Mouse (Mus musculus) lung, embryonic 16.5 days (tissue): ENCODE data around the gene Olfr417. TPM values are rescaled to one million over a fixed set of nuclear protein-coding genes. Genes with fewer than 3 reads are reported as not detected.
"Not testable (repeated sequence)": the region's sequence is repeated elsewhere in the genome, so short reads cannot be mapped to it uniquely, and the experiment has no call there.

ENCODE experiments used
- ATAC-seq: fragments of 200-750 bp; cut with Nextera tagmentation; 2 replicates; pipeline ENCODE4 v1.8.0; 2017; ENCODE audit warnings: low read depth, mild to moderate bottlenecking, moderate library complexity
- H3K27ac ChIP-seq: fragments of 300-500 bp; sonication (generic); 2 replicates; pipeline ENCODE4 v1.5.1; 2014; ENCODE audit warnings: mild to moderate bottlenecking, control low read depth, low read length
- H3K27me3 ChIP-seq: fragments of 300-500 bp; sonication (generic); 2 replicates; pipeline ENCODE4 v1.6.1; 2014; ENCODE audit warnings: low read depth, low read length, mixed read lengths; ENCODE audit not compliant: control insufficient read depth, insufficient read depth
- H3K36me3 ChIP-seq: fragments of 300-500 bp; sonication (generic); 2 replicates; pipeline ENCODE4 v1.6.1; 2014; ENCODE audit warnings: low read length; ENCODE audit not compliant: control insufficient read depth, insufficient read depth
- H3K4me1 ChIP-seq: fragments of 300-500 bp; sonication (generic); replicated peaks from 2 replicates; pipeline ENCODE4 v1.6.1; 2014; ENCODE audit warnings: low read length, mixed read lengths; ENCODE audit not compliant: control insufficient read depth, insufficient read depth
- H3K4me2 ChIP-seq: fragments of 300-500 bp; sonication (generic); 2 replicates; pipeline ENCODE4 v1.6.1; 2014; ENCODE audit warnings: low read depth, low read length, control low read depth
- H3K4me3 ChIP-seq: fragments of 300-500 bp; sonication (generic); 2 replicates; pipeline ENCODE4 v1.5.1; 2014; ENCODE audit warnings: mild to moderate bottlenecking, low read length, control low read depth
- H3K9ac ChIP-seq: fragments of 300-500 bp; sonication (generic); 2 replicates; pipeline ENCODE4 v1.6.1; 2014; ENCODE audit warnings: low read length, control low read depth
- H3K9me3 ChIP-seq: fragments of 300-500 bp; sonication (generic); 2 replicates; pipeline ENCODE4 v1.6.1; 2016; ENCODE audit warnings: low read length; ENCODE audit not compliant: control insufficient read depth
- WGBS: fragments of 180-500 bp; shearing (Covaris S2); extraction: QIAGEN DNeasy Blood & Tissue Kit; methylation state at CpG from one replicate; pipeline ENCODE4 v1.1.7; 2014; 5-methylcytosine and 5-hydroxymethylcytosine counted together
- polyA plus RNA-seq: library from polyadenylated mRNA; unstranded; fragments of >200 nt; fragmentation: Nextera tagmentation; extraction: Ambion mirVana; gene quantifications from 2 replicates; pipeline ENCODE4 v1.2.1, GENCODE M21; 2015

Gene Olfr417
- not detected in 2 replicates for polyA plus RNA-seq

DNA sequence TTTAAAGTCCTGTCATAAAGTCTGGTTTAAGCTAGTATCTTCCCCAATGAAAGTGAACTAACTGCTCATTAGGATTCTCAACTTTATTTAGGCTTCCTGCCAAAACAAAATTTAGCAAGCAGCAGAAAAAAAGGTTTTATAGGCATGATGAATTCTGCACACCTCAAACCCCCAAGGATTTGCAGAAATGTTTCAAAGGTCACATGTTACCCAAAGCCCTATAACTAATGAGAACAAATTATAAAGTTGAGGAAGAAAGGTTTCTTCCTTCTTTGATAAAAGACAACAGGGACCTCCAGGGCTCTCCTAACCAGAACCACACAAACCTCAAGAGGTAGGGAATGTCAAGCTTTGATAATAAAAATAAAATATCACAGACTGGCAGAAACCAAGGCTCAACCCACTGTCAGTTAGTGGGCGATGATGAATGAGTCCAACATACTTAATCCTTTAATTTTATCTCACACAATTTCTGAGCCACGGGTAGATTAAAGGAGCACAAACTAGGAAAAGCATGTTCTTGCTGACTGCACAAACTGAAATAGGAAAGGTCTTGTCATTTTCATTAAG is at the start of gene Olfr417:
Gene Olfr417 (plus strand): TSS at position 241 of the 570 bp plus-strand sequence.
- no peak for ATAC-seq
- 67% methylated on average over 2 of the region's 2 CpGs for WGBS
- Histone ChIP-seq H3K9ac (no peak within 1 kb of the TSS), H3K9me3 (no peaks in the 10 kb centered on the region), H3K27ac (no peak within 1 kb of the TSS), H3K4me3 (no peak within 1 kb of the TSS), H3K27me3 (no peaks in the 10 kb centered on the region), H3K4me1 (no peaks in the 10 kb centered on the region), H3K4me2 (no peak within 1 kb of the TSS), H3K36me3 (no peaks in the 10 kb centered on the region)

DNA sequence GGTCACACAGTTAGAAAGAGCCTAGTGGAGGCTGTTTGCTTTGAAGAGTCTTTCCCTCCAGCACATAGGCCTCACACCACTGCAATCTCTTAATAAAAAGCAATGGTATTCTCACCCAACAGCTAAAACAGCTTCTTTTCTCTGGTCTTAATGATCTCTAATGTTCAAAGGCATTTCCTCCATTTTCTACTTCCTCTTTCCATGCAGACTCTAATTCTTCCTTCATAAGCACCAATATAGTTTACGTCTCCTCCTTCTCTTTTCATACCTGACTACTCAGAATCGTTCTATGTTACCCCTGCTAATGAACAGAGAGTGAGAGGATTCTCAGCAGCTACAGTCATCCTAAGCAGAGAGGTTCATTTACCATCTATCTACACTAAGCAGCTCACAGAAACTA is 47.6 kb upstream of the Olfr417 start:
- 70% methylated on average over 2 of the region's 2 CpGs for WGBS
- no peak overlapping the region for H3K9ac ChIP-seq
- no peaks in the 10 kb centered on the region for H3K4me1 ChIP-seq
- no peaks in the 10 kb centered on the region for H3K9me3 ChIP-seq
- no peaks in the 10 kb centered on the region for H3K27me3 ChIP-seq
- H3K4me2 ChIP-seq, result no peak overlapping the region
- no peak overlapping the region for H3K4me3 ChIP-seq
- no peak for ATAC-seq
- H3K36me3 ChIP-seq, result no peaks in the 10 kb centered on the region
- no peak overlapping the region for H3K27ac ChIP-seq

DNA sequence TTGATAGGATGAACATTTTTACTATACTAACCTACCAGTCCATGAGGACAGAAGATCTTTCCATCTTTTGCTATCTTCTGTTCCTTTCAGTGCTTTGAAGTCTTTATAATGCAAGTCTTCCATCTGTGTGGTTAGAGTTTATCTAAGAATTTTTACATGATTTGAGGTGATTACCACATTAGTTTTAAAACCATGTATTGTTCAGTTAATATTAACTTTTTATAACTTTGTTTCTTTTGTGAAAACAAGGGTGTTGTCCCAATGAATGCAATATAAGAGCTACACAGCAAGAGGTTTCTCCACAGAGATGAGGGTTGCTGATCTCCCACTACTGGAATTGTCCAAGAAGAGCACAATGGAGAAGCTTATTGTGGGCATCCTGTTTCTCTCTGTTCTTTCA is 34.7 kb upstream of the Olfr417 start, which contains the start of gene Mptx1:
Gene Mptx1 (plus strand): TSS at position 301 of the 400 bp plus-strand sequence.
- ATAC-seq, result no peak
- Histone ChIP-seq H3K27ac (no peak within 1 kb of the TSS), H3K9ac (no peak within 1 kb of the TSS), H3K4me1 (no peaks in the 10 kb centered on the region), H3K36me3 (no peaks in the 10 kb centered on the region), H3K4me3 (no peak within 1 kb of the TSS), H3K9me3 (no peaks in the 10 kb centered on the region), H3K4me2 (no peak within 1 kb of the TSS), H3K27me3 (no peaks in the 10 kb centered on the region)

DNA sequence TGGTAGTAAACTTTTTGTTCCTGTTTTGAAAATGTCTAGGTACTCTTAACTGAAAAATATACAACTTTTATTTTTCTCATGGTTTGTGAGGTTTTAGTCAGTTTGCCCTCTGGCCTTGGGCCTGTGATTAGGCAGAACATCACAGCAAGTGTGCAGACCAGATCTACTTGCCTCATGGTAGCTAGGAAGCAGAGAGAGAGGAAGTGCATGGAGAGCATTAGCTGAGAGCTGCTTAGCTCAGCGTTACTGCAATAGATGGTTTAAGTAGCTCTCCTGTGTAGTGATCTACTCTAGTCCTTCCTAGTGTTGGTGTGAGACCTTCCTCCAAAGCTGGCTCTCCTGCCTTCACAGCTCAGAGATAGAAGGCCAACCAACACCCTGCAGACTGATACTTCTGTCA is 11.3 kb upstream of the Olfr417 start:
- 64% methylated on average over 1 of the region's 1 CpGs for WGBS
- not testable (repeated sequence) for H3K4me2 ChIP-seq, H3K27ac ChIP-seq, H3K4me1 ChIP-seq, H3K9me3 ChIP-seq, H3K36me3 ChIP-seq, H3K27me3 ChIP-seq, ATAC-seq, H3K4me3 ChIP-seq, H3K9ac ChIP-seq

DNA sequence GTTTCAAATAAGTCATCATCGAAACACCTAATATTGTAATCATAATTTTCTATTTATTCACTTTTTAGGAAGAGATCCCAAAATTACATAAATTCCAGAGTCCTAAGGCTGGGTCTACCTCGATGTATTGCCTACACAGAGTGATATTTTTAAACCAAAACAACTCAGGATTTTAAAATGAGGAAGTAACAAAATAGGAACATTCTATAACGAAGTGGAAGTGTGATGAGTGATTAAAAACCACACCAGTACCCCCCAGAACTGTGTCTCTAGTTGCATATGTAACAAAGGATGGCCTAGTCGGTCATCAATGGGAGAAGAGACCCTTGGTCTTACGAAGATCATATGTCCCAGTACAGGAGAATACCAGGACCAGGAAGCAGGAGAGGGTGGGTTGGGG is 10.3 kb upstream of the Olfr417 start:
- Histone ChIP-seq H3K36me3 (no peaks in the 10 kb centered on the region), H3K4me2 (no peak overlapping the region), H3K27me3 (no peaks in the 10 kb centered on the region), H3K27ac (no peak overlapping the region), H3K9me3 (no peaks in the 10 kb centered on the region), H3K4me1 (no peaks in the 10 kb centered on the region), H3K9ac (no peak overlapping the region), H3K4me3 (no peak overlapping the region)
- ATAC-seq, result no peak
- 65% methylated on average over 5 of the region's 5 CpGs for WGBS

DNA sequence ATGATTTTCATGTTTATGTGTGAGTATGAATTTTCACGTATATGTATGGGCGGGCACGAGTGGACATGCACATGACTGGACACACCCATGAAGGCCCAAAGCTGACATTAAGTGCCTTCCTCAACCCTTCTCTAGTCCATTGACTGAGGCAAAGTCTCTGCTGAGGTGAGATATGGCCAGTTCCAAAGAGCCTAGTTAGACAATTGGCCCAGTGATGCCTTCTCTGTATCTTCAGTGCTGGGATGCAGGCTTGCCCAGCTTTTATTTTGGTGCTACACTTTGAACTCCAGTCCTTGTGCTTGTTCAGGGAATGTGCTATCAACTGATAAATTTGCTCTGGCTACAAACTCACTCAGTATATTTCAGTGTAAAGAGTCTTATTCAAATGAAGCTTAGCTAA is 8.9 kb downstream of the Olfr417 start:
- H3K4me1 ChIP-seq, result no peaks in the 10 kb centered on the region
- no peak overlapping the region for H3K9ac ChIP-seq
- no peaks in the 10 kb centered on the region for H3K27me3 ChIP-seq
- no peaks in the 10 kb centered on the region for H3K36me3 ChIP-seq
- no peaks in the 10 kb centered on the region for H3K9me3 ChIP-seq
- no peak overlapping the region for H3K4me2 ChIP-seq
- H3K27ac ChIP-seq, result no peak overlapping the region
- no peak for ATAC-seq
- 77% methylated on average over 3 of the region's 3 CpGs for WGBS
- H3K4me3 ChIP-seq, result no peak overlapping the region

DNA sequence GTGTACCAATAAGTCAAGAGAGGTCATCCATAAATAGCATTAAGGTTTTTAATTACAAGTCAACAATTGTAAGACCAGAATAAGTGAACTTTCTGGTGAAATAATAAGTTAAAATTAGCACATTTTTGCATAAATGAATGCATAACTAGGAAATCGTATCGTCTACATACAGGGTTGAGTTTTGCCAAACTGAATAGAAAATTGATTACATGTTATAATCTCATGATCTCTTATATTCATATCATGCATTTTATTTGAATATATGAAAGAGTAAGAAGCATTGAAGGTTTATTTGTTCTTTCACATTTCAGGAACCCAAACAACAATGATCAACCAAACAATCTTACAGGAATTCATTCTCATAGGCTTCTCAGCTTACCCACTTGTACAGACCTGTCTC is 25.8 kb downstream of the Olfr417 start, which contains the start of gene Olfr248:
Gene Olfr248 (plus strand): TSS at position 301 of the 400 bp plus-strand sequence.
- no peak within 1 kb of the TSS for H3K9ac ChIP-seq
- WGBS, result 95% methylated on average over 2 of the region's 2 CpGs
- no peak for ATAC-seq

DNA sequence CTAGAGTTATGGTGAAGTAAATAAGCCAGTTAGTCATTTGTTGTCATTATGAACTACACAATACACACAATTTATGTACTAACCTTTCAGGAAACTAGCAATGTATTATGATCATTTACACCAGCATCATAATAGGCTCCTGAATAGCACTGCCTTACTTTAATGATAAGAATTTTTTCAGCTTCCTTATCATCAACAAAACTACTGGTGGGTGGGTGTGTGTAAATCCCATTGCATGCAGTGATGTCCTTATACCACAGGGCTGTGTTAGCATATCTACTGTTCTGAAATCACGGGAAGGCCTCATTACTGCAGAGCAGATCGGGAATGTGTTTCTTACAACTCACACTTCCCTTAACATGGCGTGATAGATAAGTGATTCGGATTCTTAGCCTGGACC is 58.0 kb downstream of the Olfr417 start:
- 60% methylated on average over 4 of the region's 4 CpGs for WGBS
- H3K4me1 ChIP-seq, result no peaks in the 10 kb centered on the region
- ATAC-seq, result no peak

More for the DNA sequence above, 25.8 kb downstream of the Olfr417 start, which contains the start of gene Olfr248:
- Histone ChIP-seq H3K27ac (no peak within 1 kb of the TSS), H3K9me3 (no peaks in the 10 kb centered on the region), H3K36me3 (no peaks in the 10 kb centered on the region), H3K4me3 (no peak within 1 kb of the TSS), H3K27me3 (no peaks in the 10 kb centered on the region), H3K4me1 (no peaks in the 10 kb centered on the region), H3K4me2 (no peak within 1 kb of the TSS)

DNA sequence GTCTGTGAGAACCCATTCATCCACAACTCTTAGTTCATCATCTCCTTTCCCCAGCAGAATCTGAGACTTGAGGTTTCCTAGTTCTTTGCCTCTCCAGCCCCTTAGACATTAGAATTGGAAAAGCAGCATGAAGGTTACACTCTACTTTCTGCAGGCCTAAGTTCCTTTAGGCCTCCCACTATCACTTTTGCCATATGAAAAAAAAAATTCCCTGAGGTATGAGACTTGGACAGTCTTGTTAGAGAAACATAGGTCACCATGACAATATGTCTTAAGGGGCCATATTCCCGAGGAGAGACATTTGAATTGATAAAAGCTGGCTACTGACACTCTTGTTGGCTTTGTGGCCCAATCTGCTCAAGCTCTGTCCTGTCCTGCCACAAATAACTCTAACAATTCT is 58.8 kb downstream of the Olfr417 start, which contains the start of gene Olfr414:
Gene Olfr414 (plus strand): TSS at position 301 of the 400 bp plus-strand sequence.
- H3K4me1 ChIP-seq, result no peaks in the 10 kb centered on the region
- no peaks in the 10 kb centered on the region for H3K27me3 ChIP-seq
- H3K9me3 ChIP-seq, result no peaks in the 10 kb centered on the region
- no peak within 1 kb of the TSS for H3K4me2 ChIP-seq
- H3K27ac ChIP-seq, result no peak within 1 kb of the TSS
- no peaks in the 10 kb centered on the region for H3K36me3 ChIP-seq
- no peak for ATAC-seq
- H3K9ac ChIP-seq, result no peak within 1 kb of the TSS
- 48% methylated on average over 1 of the region's 1 CpGs for WGBS
- no peak within 1 kb of the TSS for H3K4me3 ChIP-seq

More for the DNA sequence above, 58.0 kb downstream of the Olfr417 start:
- H3K36me3 ChIP-seq, result no peaks in the 10 kb centered on the region
- H3K27ac ChIP-seq, result no peak overlapping the region
- no peak overlapping the region for H3K4me2 ChIP-seq
- H3K9ac ChIP-seq, result no peak overlapping the region
- H3K27me3 ChIP-seq, result no peaks in the 10 kb centered on the region
- H3K4me3 ChIP-seq, result no peak overlapping the region
- no peaks in the 10 kb centered on the region for H3K9me3 ChIP-seq
